Mouse (Mus musculus): ENCODE data around the gene Usp12.

DNA sequence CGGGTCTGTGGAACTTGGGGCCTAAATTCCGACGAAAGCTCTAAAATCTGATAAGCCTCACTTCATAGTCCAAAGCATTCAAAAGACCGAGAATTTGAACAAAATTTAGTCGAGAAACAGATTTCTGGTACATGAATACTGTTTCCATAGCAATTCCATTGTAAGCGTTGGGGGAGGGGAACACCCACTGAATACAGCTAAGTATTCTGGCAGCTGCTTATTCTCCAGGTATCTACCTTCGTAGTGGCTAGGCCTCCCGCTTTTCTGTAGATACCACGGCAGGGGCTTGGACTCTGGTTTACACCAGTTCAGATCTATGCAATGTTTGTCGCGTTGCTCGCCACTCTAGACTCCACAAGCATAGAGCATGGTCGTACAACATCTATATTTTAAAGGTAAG, 922 bp upstream of the Usp12 start:
- TF ChIP-seq CTCF (IDR thresholded peaks at IDR 0.05) (no peak), POLR2A (IDR thresholded peaks at IDR 0.05; ENCODE audit: insufficient read depth, low read depth, low read length) (no peak)
